Mouse (Mus musculus) C2C12 (cell line): ENCODE measurements around the gene Brd4.

ENCODE experiments used
- CTCF ChIP-seq: IDR thresholded peaks from one replicate; pipeline ENCODE4 v1.5.1; 2011; ENCODE audit not compliant: control insufficient read depth, insufficient read depth, insufficient read length
- MAX ChIP-seq: IDR thresholded peaks from one replicate; pipeline ENCODE4 v1.6.1; 2011; ENCODE audit warnings: mild to moderate bottlenecking, control low read depth
- USF1 ChIP-seq: IDR thresholded peaks from one replicate; pipeline ENCODE4 v1.6.1; 2011; ENCODE audit warnings: low read depth, mild to moderate bottlenecking, control low read depth, moderate library complexity

- no peak for TF ChIP-seq CTCF
- TF ChIP-seq MAX, result no peak
- no peak for TF ChIP-seq USF1
These were observed 95.5 kb downstream of the Brd4 start, which contains the start of gene Ephx3 for GRCm38 (mm10) chr17:32188863-32189636.
